Mouse (Mus musculus): ENCODE measurements around the gene Ccdc103. TPM values are rescaled to one million over a fixed set of nuclear protein-coding genes. Genes with fewer than 3 reads are reported as not detected.

Ccdc103 gene
- polyA plus RNA-seq, 1 experiment from 2014 or later: 1.00 TPM

- DNase-seq (ENCODE audit: low spot score) (no peak), ATAC-seq (replicated peaks; ENCODE audit: insufficient number of reproducible peaks, low FRiP score, low TSS enrichment, low read depth) (no peak)
- H3K27me3 ChIP-seq (ENCODE audit: control insufficient read depth, insufficient read depth, low read length): no peaks in the 10 kb centered on the region
- no peaks in the 10 kb centered on the region for H3K9me3 ChIP-seq (replicated peaks; ENCODE audit: control insufficient read depth, low read length)
- peak overlapping the region; percentile 82; the same call in 1 of the 2 replicates for H3K4me3 ChIP-seq (ENCODE audit: low read depth, low read length)
- H3K9ac ChIP-seq (replicated peaks; ENCODE audit: low read length): no peak overlapping the region
- H3K27ac ChIP-seq (replicated peaks; ENCODE audit: low read depth, low read length): no peak overlapping the region
- 85% methylated on average over 2 of the region's 2 CpGs for WGBS
- peaks cover 5% of the 10 kb centered on the region for H3K36me3 ChIP-seq (replicated peaks; ENCODE audit: control insufficient read depth, insufficient read depth, low read depth, low read length)
- no peak overlapping the region; the same call in 1 of the 2 replicates for H3K4me2 ChIP-seq (ENCODE audit: low read depth, low read length)
- H3K4me1 ChIP-seq (ENCODE audit: control insufficient read depth, insufficient read depth, low read length): no peaks in the 10 kb centered on the region
These were observed 1.4 kb upstream of the Ccdc103 start for GRCm38 (mm10) chr11:102879558-102879957.

GRCm38 (mm10) chr11:102881314-102882198, 552 bp downstream of the Ccdc103 start:
- peak; percentile 54 for ATAC-seq (replicated peaks; ENCODE audit: insufficient number of reproducible peaks, low FRiP score, low TSS enrichment, low read depth)
- no peak for DNase-seq (ENCODE audit: low spot score)
- H3K9ac ChIP-seq (replicated peaks; ENCODE audit: low read length): peak overlapping the region; percentile 84
- no peaks in the 10 kb centered on the region for H3K27me3 ChIP-seq (ENCODE audit: control insufficient read depth, insufficient read depth, low read length)
- H3K4me2 ChIP-seq (ENCODE audit: low read depth, low read length): peak overlapping the region; percentile 46
- H3K9me3 ChIP-seq (replicated peaks; ENCODE audit: control insufficient read depth, low read length): no peaks in the 10 kb centered on the region
- H3K4me3 ChIP-seq (ENCODE audit: low read depth, low read length): peak overlapping the region; percentile 82
- no peak overlapping the region for H3K27ac ChIP-seq (replicated peaks; ENCODE audit: low read depth, low read length)
- WGBS: 15% methylated on average over 13 of the region's 13 CpGs
- H3K36me3 ChIP-seq (replicated peaks; ENCODE audit: control insufficient read depth, insufficient read depth, low read depth, low read length): peaks cover under 1% of the 10 kb centered on the region
- H3K4me1 ChIP-seq (ENCODE audit: control insufficient read depth, insufficient read depth, low read length): no peaks in the 10 kb centered on the region

- no peaks in the 10 kb centered on the region for H3K36me3 ChIP-seq (replicated peaks; ENCODE audit: control insufficient read depth, insufficient read depth, low read depth, low read length)
- no peak within 1 kb of the TSS for H3K9ac ChIP-seq (replicated peaks; ENCODE audit: low read length)
- WGBS: 61% methylated on average over 10 of the region's 10 CpGs
- H3K4me2 ChIP-seq (ENCODE audit: low read depth, low read length): no peak within 1 kb of the TSS
- DNase-seq (ENCODE audit: low spot score) (no peak), ATAC-seq (replicated peaks; ENCODE audit: insufficient number of reproducible peaks, low FRiP score, low TSS enrichment, low read depth) (no peak)
- H3K27me3 ChIP-seq (ENCODE audit: control insufficient read depth, insufficient read depth, low read length): no peaks in the 10 kb centered on the region; the same call in 1 of the 2 replicates
- H3K9me3 ChIP-seq (replicated peaks; ENCODE audit: control insufficient read depth, low read length): no peaks in the 10 kb centered on the region
- H3K4me1 ChIP-seq (ENCODE audit: control insufficient read depth, insufficient read depth, low read length): no peaks in the 10 kb centered on the region
- H3K27ac ChIP-seq (replicated peaks; ENCODE audit: low read depth, low read length): no peak within 1 kb of the TSS
- no peak within 1 kb of the TSS for H3K4me3 ChIP-seq (ENCODE audit: low read depth, low read length)
These were observed 3.7 kb downstream of the Ccdc103 start, which contains the start of gene Fam187a for GRCm38 (mm10) chr11:102884616-102885219. Fam187a (plus strand) TSS chr11:102885169.

- 88% methylated on average over 5 of the region's 5 CpGs for WGBS
- no peaks in the 10 kb centered on the region for H3K9me3 ChIP-seq (replicated peaks; ENCODE audit: control insufficient read depth, low read length)
- H3K4me3 ChIP-seq (ENCODE audit: low read depth, low read length): no peak overlapping the region
- no peaks in the 10 kb centered on the region for H3K4me1 ChIP-seq (ENCODE audit: control insufficient read depth, insufficient read depth, low read length)
- H3K9ac ChIP-seq (replicated peaks; ENCODE audit: low read length): no peak overlapping the region
- no peak overlapping the region for H3K27ac ChIP-seq (replicated peaks; ENCODE audit: low read depth, low read length)
- H3K36me3 ChIP-seq (replicated peaks; ENCODE audit: control insufficient read depth, insufficient read depth, low read depth, low read length): no peaks in the 10 kb centered on the region
- DNase-seq (ENCODE audit: low spot score) (no peak), ATAC-seq (replicated peaks; ENCODE audit: insufficient number of reproducible peaks, low FRiP score, low TSS enrichment, low read depth) (no peak)
- no peak overlapping the region for H3K4me2 ChIP-seq (ENCODE audit: low read depth, low read length)
- no peaks in the 10 kb centered on the region; the same call in 1 of the 2 replicates for H3K27me3 ChIP-seq (ENCODE audit: control insufficient read depth, insufficient read depth, low read length)
These were observed 6.4 kb downstream of the Ccdc103 start for GRCm38 (mm10) chr11:102887433-102887832.

DNA sequence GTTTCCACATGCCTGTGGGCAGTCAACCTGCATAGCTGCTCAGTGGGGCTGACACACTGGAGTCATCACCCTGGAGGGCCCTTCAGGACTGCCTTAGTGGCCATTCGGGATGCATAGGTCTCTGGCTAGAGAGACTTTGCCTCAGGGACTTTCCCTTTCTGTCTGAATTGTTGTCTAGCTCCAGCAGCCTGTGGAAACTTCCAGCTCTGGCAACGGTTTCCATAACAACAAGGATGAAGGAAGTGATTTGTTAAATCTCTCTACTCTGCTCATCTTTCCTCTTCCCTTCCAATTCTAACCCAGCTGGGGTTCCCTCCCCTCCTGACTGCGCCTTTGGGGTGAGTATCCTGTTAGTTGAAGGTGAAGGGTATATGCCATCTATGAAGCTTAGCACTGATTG, 7.1 kb downstream of the Ccdc103 start:
- H3K4me1 ChIP-seq (ENCODE audit: control insufficient read depth, insufficient read depth, low read length): no peaks in the 10 kb centered on the region
- WGBS: 54% methylated on average over 3 of the region's 3 CpGs
- H3K9ac ChIP-seq (replicated peaks; ENCODE audit: low read length): no peak overlapping the region
- no peak overlapping the region for H3K4me2 ChIP-seq (ENCODE audit: low read depth, low read length)
- H3K9me3 ChIP-seq (replicated peaks; ENCODE audit: control insufficient read depth, low read length): no peaks in the 10 kb centered on the region
- H3K4me3 ChIP-seq (ENCODE audit: low read depth, low read length): no peak overlapping the region
- DNase-seq (ENCODE audit: low spot score): no peak
- H3K36me3 ChIP-seq (replicated peaks; ENCODE audit: control insufficient read depth, insufficient read depth, low read depth, low read length): no peaks in the 10 kb centered on the region
- ATAC-seq (replicated peaks; ENCODE audit: insufficient number of reproducible peaks, low FRiP score, low TSS enrichment, low read depth): no peak
- H3K27me3 ChIP-seq (ENCODE audit: control insufficient read depth, insufficient read depth, low read length): no peaks in the 10 kb centered on the region; the same call in 1 of the 2 replicates
- no peak overlapping the region for H3K27ac ChIP-seq (replicated peaks; ENCODE audit: low read depth, low read length)

DNA sequence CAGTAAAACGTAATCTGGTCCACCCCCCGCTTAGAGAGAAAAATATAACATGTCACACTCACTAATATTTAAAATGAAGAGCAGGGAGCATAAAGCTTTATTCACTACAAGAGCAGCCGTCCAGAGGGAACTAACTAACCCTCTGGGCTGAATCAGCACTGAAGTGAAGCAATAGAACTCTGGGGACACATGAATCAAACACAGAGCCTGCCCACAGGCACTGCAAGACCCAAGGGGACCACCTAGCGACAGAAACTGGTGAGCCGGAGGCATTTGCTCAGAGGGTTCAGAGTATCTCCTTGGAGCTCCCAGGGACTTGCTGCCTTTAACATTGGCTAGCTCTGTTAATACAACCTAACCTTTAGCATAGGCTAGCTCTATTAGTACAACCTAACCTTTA, 9.1 kb downstream of the Ccdc103 start:
- Histone ChIP-seq H3K4me3 (ENCODE audit: low read depth, low read length) (no peak overlapping the region), H3K27ac (replicated peaks; ENCODE audit: low read depth, low read length) (no peak overlapping the region), H3K9me3 (replicated peaks; ENCODE audit: control insufficient read depth, low read length) (no peaks in the 10 kb centered on the region), H3K9ac (replicated peaks; ENCODE audit: low read length) (no peak overlapping the region), H3K4me1 (ENCODE audit: control insufficient read depth, insufficient read depth, low read length) (no peaks in the 10 kb centered on the region), H3K27me3 (ENCODE audit: control insufficient read depth, insufficient read depth, low read length) (peaks cover 4% of the 10 kb centered on the region), H3K4me2 (ENCODE audit: low read depth, low read length) (no peak overlapping the region), H3K36me3 (replicated peaks; ENCODE audit: control insufficient read depth, insufficient read depth, low read depth, low read length) (no peaks in the 10 kb centered on the region)
- no peak for ATAC-seq (replicated peaks; ENCODE audit: insufficient number of reproducible peaks, low FRiP score, low TSS enrichment, low read depth)
- 68% methylated on average over 5 of the region's 5 CpGs for WGBS
- no peak for DNase-seq (ENCODE audit: low spot score)

- ATAC-seq (replicated peaks; ENCODE audit: insufficient number of reproducible peaks, low FRiP score, low TSS enrichment, low read depth): peak; percentile 78
- H3K4me1 ChIP-seq (ENCODE audit: control insufficient read depth, insufficient read depth, low read length): no peaks in the 10 kb centered on the region; the same call in 1 of the 2 replicates
- 1% methylated on average over 43 of the region's 43 CpGs for WGBS
These were observed 12.1 kb downstream of the Ccdc103 start for GRCm38 (mm10) chr11:102893015-102893651.

More at GRCm38 (mm10) chr11:102893015-102893651, 12.1 kb downstream of the Ccdc103 start:
- peaks cover 6% of the 10 kb centered on the region for H3K27me3 ChIP-seq (ENCODE audit: control insufficient read depth, insufficient read depth, low read length)
- H3K4me2 ChIP-seq (ENCODE audit: low read depth, low read length): peak overlapping the region; percentile 63
- H3K9me3 ChIP-seq (replicated peaks; ENCODE audit: control insufficient read depth, low read length): no peaks in the 10 kb centered on the region
- peak overlapping the region; percentile 29 for H3K4me3 ChIP-seq (ENCODE audit: low read depth, low read length)
- peak overlapping the region; percentile 60 for H3K9ac ChIP-seq (replicated peaks; ENCODE audit: low read length)
- H3K36me3 ChIP-seq (replicated peaks; ENCODE audit: control insufficient read depth, insufficient read depth, low read depth, low read length): no peaks in the 10 kb centered on the region
- peak; percentile 83 for DNase-seq (ENCODE audit: low spot score)
- no peak overlapping the region for H3K27ac ChIP-seq (replicated peaks; ENCODE audit: low read depth, low read length)

Measured in embryonic facial prominence, embryonic 11.5 days (tissue).